Mouse (Mus musculus): ENCODE data around the gene Gsta3.
A peak's percentile ranks its signal among the peaks of the same experiment; 100 is the strongest.
"Not testable (repeated sequence)": the region's sequence is repeated elsewhere in the genome, so short reads cannot be mapped to it uniquely, and the experiment has no call there.

The Gsta3 gene

GRCm38 (mm10) chr1:21239911-21240898 is at the start of gene Gsta3:
Gene Gsta3 (plus strand): TSS chr1:21240589.
- DNase-seq (ENCODE audit: low read depth, low spot score): no peak

GRCm38 (mm10) chr1:21206241-21206640 is 34.1 kb upstream of the Gsta3 start:
- peak; percentile 89 for DNase-seq (ENCODE audit: low read depth, low spot score)

- not testable (repeated sequence) for DNase-seq (ENCODE audit: low read depth, low spot score)
Observed at GRCm38 (mm10) chr1:21213537-21213936, 26.9 kb upstream of the Gsta3 start.

GRCm38 (mm10) chr1:21213991-21214692 is 26.2 kb upstream of the Gsta3 start:
- not testable (repeated sequence) for DNase-seq (ENCODE audit: low read depth, low spot score)

GRCm38 (mm10) chr1:21218489-21218919 is 21.9 kb upstream of the Gsta3 start, which contains the start of gene Tmem14a:
Gene Tmem14a (plus strand): TSS chr1:21218575.
- peak; percentile 87 for DNase-seq (ENCODE audit: low read depth, low spot score)

GRCm38 (mm10) chr1:21227756-21228395 is 12.5 kb upstream of the Gsta3 start:
- DNase-seq (ENCODE audit: low read depth, low spot score): no peak

- not testable (repeated sequence) for DNase-seq (ENCODE audit: low read depth, low spot score)
Observed at GRCm38 (mm10) chr1:21228740-21229722, 11.4 kb upstream of the Gsta3 start.

GRCm38 (mm10) chr1:21230376-21230775 is 10.0 kb upstream of the Gsta3 start:
- DNase-seq (ENCODE audit: low read depth, low spot score): no peak

GRCm38 (mm10) chr1:21231744-21232464 is 8.5 kb upstream of the Gsta3 start:
- peak; percentile 63 for DNase-seq (ENCODE audit: low read depth, low spot score)

GRCm38 (mm10) chr1:21232516-21232915 is 7.9 kb upstream of the Gsta3 start:
- no peak for DNase-seq (ENCODE audit: low read depth, low spot score)

- no peak for DNase-seq (ENCODE audit: low read depth, low spot score)
Observed at GRCm38 (mm10) chr1:21235359-21235758, 5.0 kb upstream of the Gsta3 start.

- DNase-seq (ENCODE audit: low read depth, low spot score): no peak
Observed at GRCm38 (mm10) chr1:21241096-21241495, 707 bp downstream of the Gsta3 start.

GRCm38 (mm10) chr1:21244290-21244960 is 4.0 kb downstream of the Gsta3 start:
- no peak for DNase-seq (ENCODE audit: low read depth, low spot score)

- no peak for DNase-seq (ENCODE audit: low read depth, low spot score)
Observed at GRCm38 (mm10) chr1:21246136-21246535, 5.7 kb downstream of the Gsta3 start.

GRCm38 (mm10) chr1:21247896-21248295 is 7.5 kb downstream of the Gsta3 start:
- DNase-seq (ENCODE audit: low read depth, low spot score): peak; percentile 39

GRCm38 (mm10) chr1:21248560-21249390 is 8.4 kb downstream of the Gsta3 start:
- no peak for DNase-seq (ENCODE audit: low read depth, low spot score)

- DNase-seq (ENCODE audit: low read depth, low spot score): no peak
Observed at GRCm38 (mm10) chr1:21251661-21252060, 11.3 kb downstream of the Gsta3 start.

- DNase-seq (ENCODE audit: low read depth, low spot score): peak; percentile 67
Observed at GRCm38 (mm10) chr1:21252566-21253302, 12.3 kb downstream of the Gsta3 start.
